Mouse (Mus musculus) brown adipose tissue, adult 24 weeks (tissue): ENCODE measurements around the gene Btbd8. TPM values are rescaled to one million over a fixed set of nuclear protein-coding genes. Genes with fewer than 3 reads are reported as not detected.

ENCODE experiments used
- H3K27ac ChIP-seq: fragments of 200-500 bp; replicated peaks from 2 replicates; pipeline ENCODE4 v1.5.1; 2012; ENCODE audit warnings: low read depth, mild to moderate bottlenecking, low read length
- H3K4me1 ChIP-seq: fragments of 200-500 bp; 2 replicates; pipeline ENCODE4 v1.6.1; 2012; ENCODE audit warnings: low read length, mixed read lengths; ENCODE audit not compliant: control insufficient read depth, insufficient read depth, insufficient read length
- H3K4me3 ChIP-seq: fragments of 200-500 bp; 2 replicates; pipeline ENCODE4 v1.5.1; 2012; ENCODE audit warnings: low read depth, mild to moderate bottlenecking, low read length, moderate library complexity; ENCODE audit not compliant: insufficient read depth
- polyA plus RNA-seq: library from polyadenylated mRNA; stranded (reverse); fragments of >200 nt; gene quantifications from 2 replicates; pipeline ENCODE4 v1.2.4, GENCODE M21; 2012; ENCODE audit not compliant: missing spikeins, insufficient read depth, insufficient read length

The Btbd8 gene
- polyA plus RNA-seq, 1 experiment = 3.8 TPM

GRCm38 (mm10) chr5:107521386-107521785 lies 83.6 kb downstream of the Btbd8 start:
- no peak overlapping the region for H3K4me3 ChIP-seq
- H3K4me1 ChIP-seq = peaks cover 7% of the 10 kb centered on the region; the same call in 1 of the 2 replicates
- H3K27ac ChIP-seq = no peak overlapping the region

GRCm38 (mm10) chr5:107521897-107522296 lies 84.1 kb downstream of the Btbd8 start:
- Histone ChIP-seq H3K4me1 (peaks cover 7% of the 10 kb centered on the region; the same call in 1 of the 2 replicates), H3K4me3 (no peak overlapping the region), H3K27ac (no peak overlapping the region)

GRCm38 (mm10) chr5:107524281-107524680 lies 86.5 kb downstream of the Btbd8 start:
- Histone ChIP-seq H3K27ac (no peak overlapping the region), H3K4me1 (peaks cover 7% of the 10 kb centered on the region; the same call in 1 of the 2 replicates), H3K4me3 (no peak overlapping the region)

DNA sequence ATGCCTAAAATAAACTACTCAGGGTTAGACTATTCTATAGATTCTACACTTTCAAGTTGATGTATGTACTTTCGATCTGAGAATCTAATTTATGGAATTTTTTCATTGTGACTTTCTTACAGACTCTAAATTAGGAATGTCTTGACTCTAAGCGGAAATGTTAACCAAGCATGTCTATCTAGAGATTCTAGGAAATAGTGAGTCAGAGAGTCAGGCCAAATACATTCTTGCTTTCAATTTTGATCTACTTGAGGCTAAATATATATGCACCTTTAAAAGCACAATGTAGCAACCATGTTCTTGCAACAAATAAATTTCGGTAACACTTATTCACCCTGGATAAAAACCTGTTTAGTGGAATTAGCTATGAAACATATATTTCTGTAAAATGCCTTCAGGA lies 91.1 kb downstream of the Btbd8 start:
- Histone ChIP-seq H3K4me1 (no peaks in the 10 kb centered on the region), H3K4me3 (no peak overlapping the region), H3K27ac (no peak overlapping the region)

GRCm38 (mm10) chr5:107533590-107533989 lies 95.8 kb downstream of the Btbd8 start:
- H3K27ac ChIP-seq = no peak overlapping the region
- no peaks in the 10 kb centered on the region for H3K4me1 ChIP-seq
- H3K4me3 ChIP-seq = no peak overlapping the region

DNA sequence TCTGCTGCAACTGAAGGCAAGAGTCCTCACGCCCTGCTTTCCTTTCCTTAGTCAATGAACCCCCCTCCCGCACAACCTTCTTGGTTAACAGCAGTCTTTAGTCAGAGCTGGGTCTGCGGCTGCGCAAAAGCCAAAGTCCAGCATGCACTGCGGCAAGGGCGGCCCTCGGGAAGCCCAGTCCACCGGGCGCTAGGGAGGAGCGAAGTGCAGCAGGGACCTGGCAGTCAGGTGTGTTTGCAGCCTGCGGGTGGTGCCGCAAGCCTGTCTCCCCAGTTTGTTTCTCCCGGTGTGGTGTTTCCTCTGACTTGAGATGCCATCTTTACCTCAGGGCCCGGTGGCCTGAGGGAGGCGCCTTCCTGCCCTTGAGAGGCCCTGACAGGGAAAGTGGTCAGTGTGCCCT lies 96.8 kb downstream of the Btbd8 start, which contains the start of gene 1700028K03Rik:
TSS of gene 1700028K03Rik (plus strand) at position 129 of the 400 bp plus-strand sequence.
- H3K4me3 ChIP-seq = no peak within 1 kb of the TSS
- H3K27ac ChIP-seq = no peak within 1 kb of the TSS
- no peaks in the 10 kb centered on the region for H3K4me1 ChIP-seq

GRCm38 (mm10) chr5:107541696-107542095 lies 103.9 kb downstream of the Btbd8 start:
- H3K27ac ChIP-seq = no peak overlapping the region
- no peak overlapping the region for H3K4me3 ChIP-seq
- no peaks in the 10 kb centered on the region; the same call in 1 of the 2 replicates for H3K4me1 ChIP-seq

DNA sequence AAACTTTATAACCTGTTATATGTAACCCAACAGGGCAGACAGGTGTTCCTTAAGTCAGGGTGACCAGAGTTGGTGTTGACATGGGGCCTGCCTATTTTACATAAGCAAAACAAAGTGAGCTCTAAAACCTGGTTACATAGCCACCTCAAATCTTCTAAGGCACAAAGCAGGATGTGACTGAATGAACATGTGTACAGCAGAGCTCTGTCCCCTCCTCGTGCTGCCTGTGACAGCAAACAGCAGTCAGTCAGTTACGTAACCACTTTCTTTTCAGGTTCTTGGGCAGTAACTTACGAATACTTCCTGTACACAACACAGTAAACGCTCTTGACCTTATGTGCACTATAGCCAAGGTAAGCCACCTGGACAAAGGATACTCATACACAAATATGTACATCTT lies 108.1 kb downstream of the Btbd8 start:
- Histone ChIP-seq H3K4me1 (no peaks in the 10 kb centered on the region), H3K27ac (no peak overlapping the region), H3K4me3 (no peak overlapping the region)

GRCm38 (mm10) chr5:107547955-107548354 lies 110.2 kb downstream of the Btbd8 start:
- Histone ChIP-seq H3K27ac (no peak overlapping the region), H3K4me3 (no peak overlapping the region), H3K4me1 (no peaks in the 10 kb centered on the region)

DNA sequence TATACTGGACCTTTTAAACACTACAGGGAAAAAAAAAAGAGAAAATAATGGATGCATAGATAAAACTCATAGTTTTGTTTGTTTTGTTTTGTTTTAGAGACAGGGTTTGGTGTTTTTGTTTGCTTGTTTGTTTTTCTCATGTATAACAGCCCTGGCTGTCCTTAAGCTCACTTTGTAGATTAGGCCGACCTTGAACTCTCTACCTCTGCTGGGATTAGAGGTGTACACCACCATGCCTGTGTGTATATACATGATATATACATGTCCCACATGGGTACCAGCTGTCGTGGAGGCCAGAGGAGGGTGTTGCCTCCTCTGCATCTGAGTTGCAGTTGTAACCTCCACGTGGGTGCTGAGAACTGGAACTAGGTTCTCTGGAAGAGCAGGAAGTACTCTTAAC lies 110.6 kb downstream of the Btbd8 start:
- Histone ChIP-seq H3K27ac (no peak overlapping the region), H3K4me1 (no peaks in the 10 kb centered on the region), H3K4me3 (no peak overlapping the region)

DNA sequence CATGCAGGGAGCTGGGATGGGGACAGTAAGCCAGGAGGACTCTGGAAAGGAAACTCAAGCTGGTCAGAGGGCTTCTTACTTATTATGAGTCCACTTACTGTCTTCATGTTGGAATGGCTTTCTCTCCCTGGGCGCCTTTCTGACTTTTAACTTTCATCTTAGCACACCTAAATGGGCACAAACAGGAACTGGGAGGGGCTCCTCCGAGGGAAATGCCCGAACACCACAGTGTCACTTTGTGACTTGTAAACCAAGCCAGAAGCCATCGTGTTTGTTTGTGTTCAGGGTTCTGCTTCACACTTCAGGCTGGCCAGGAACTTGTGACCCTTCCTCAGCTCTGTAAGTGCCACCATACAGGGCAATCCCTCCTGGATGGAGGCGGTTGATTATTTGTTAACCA lies 116.5 kb downstream of the Btbd8 start:
- H3K27ac ChIP-seq = no peak overlapping the region

DNA sequence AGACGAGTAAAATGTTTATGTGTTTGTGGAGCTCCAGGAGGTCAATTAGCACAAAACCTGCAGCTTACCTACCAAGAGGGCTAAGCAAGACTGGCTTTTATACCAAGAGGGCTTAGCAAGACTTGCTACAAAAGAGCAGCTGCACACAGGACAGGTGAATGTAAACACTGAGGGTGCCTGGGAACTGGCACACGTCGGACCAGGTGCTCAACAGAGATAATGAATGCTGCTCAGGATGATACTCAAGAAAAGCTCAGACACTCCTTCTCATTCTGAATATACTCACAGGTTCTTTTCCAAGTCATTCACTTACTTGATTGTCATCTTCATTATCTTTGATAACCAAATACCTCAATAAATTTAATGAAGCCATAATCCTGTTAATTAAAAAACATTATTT lies 119.2 kb downstream of the Btbd8 start:
- H3K4me3 ChIP-seq = no peak overlapping the region

More for the DNA sequence above, 116.5 kb downstream of the Btbd8 start:
- no peaks in the 10 kb centered on the region for H3K4me1 ChIP-seq
- no peak overlapping the region for H3K4me3 ChIP-seq

More for the DNA sequence above, 119.2 kb downstream of the Btbd8 start:
- Histone ChIP-seq H3K27ac (no peak overlapping the region), H3K4me1 (no peaks in the 10 kb centered on the region)

Other genes starting within 250 kb of the Btbd8 start
- 27.0 and 33.8 TPM in 2 replicates for gene Tgfbr3, start 148.4 kb upstream of the Btbd8 start, polyA plus RNA-seq
- 2.4 and 3.6 TPM in 2 replicates for gene Brdt, start 106.8 kb upstream of the Btbd8 start, polyA plus RNA-seq
- gene Ephx4, start 35.3 kb upstream of the Btbd8 start, polyA plus RNA-seq = not detected in 2 replicates
- gene Lpcat2b, start 6.4 kb upstream of the Btbd8 start, polyA plus RNA-seq = not detected in 2 replicates
- not detected in 2 replicates for gene Gm42669, start 69.6 kb downstream of the Btbd8 start, polyA plus RNA-seq
- gene 1700028K03Rik, start 96.7 kb downstream of the Btbd8 start, polyA plus RNA-seq = not detected in 2 replicates
- 11.4 and 15.0 TPM in 2 replicates for gene Rpap2, start 159.4 kb downstream of the Btbd8 start, polyA plus RNA-seq
- 6.3 and 11.4 TPM in 2 replicates for gene Glmn, start 159.9 kb downstream of the Btbd8 start, polyA plus RNA-seq